Mouse (Mus musculus) erythroblast, embryonic 14.5 days (primary cell): ENCODE results near the gene Pik3r2.

Experiments used
- GATA1 ChIP-seq: IDR thresholded peaks from 2 replicates; pipeline ENCODE4 v1.6.1; 2012; ENCODE audit warnings: low read length, inconsistent platforms, mixed read lengths
- TAL1 ChIP-seq: IDR thresholded peaks from 3 replicates; pipeline ENCODE4 v1.6.1; 2012; ENCODE audit warnings: low read length, inconsistent platforms, mixed read lengths

DNA sequence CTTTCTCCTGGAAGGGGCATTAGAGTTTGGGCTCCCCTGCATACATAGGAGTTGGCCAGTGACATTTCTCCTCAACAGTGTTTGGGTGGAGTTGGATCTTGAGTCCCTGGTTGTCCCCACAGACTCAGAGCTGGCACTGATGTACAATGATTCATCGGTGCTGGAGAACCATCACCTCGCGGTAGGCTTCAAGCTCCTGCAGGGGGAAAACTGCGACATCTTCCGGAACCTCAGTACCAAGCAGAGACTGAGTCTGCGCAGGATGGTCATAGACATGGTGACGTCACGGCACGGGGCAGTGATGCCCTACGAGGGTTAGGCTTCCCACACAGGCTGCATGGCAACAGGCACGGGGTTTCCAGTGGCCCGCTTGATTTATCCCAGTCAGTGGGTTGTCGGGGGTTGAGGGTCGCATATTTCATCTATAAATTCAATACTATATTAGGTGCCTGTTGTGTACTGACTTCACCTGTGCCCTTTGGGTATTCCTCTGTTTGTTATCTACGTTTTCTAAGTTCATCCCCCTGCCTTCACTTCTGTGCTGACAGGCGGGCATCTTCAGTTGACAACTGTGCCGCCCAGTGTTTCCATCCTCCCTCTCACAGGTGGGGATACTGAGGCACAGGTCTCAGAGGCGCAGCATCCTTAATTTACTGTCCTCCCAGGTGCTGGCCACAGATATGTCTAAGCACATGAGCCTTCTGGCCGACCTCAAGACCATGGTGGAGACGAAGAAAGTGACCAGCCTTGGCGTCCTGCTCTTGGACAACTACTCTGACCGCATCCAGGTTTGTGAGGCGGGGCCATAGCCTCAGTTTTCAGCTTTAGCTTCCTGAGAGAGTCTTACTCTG is 28.0 kb downstream of the Pik3r2 start:
- TF ChIP-seq GATA1 (no peak), TAL1 (no peak)
